Mouse (Mus musculus) embryonic facial prominence, embryonic 11.5 days (tissue): ENCODE results near the gene Rasgef1a. TPM values are rescaled to one million over a fixed set of nuclear protein-coding genes. Genes with fewer than 3 reads are reported as not detected.
A peak's percentile ranks its signal among the peaks of the same experiment; 100 is the strongest.

Experiments
- ATAC-seq: fragments of 200-750 bp; cut with Nextera tagmentation; replicated peaks from 2 replicates; pipeline ENCODE4 v1.8.0; 2017; ENCODE audit warnings: low read depth; ENCODE audit not compliant: insufficient number of reproducible peaks, low FRiP score, low TSS enrichment
- DNase-seq: peaks from one replicate; pipeline ENCODE4 v3.0.0-alpha.2; 2015; ENCODE audit warnings: low spot score
- H3K27ac ChIP-seq: fragments of 300-500 bp; sonication (generic); replicated peaks from 2 replicates; pipeline ENCODE4 v1.5.1; 2014; ENCODE audit warnings: mild to moderate bottlenecking, low read depth, low read length, control low read depth
- H3K27me3 ChIP-seq: fragments of 300-500 bp; sonication (generic); 2 replicates; pipeline ENCODE4 v1.6.1; 2014; ENCODE audit warnings: mild to moderate bottlenecking, low read length, moderate library complexity, mixed read lengths; ENCODE audit not compliant: control insufficient read depth, insufficient read depth
- H3K36me3 ChIP-seq: fragments of 300-500 bp; sonication (generic); replicated peaks from 2 replicates; pipeline ENCODE4 v1.6.1; 2014; ENCODE audit warnings: low read depth, mild to moderate bottlenecking, low read length, moderate library complexity, mixed read lengths; ENCODE audit not compliant: control insufficient read depth, insufficient read depth
- H3K4me1 ChIP-seq: fragments of 300-500 bp; sonication (generic); 2 replicates; pipeline ENCODE4 v1.6.1; 2014; ENCODE audit warnings: low read length, mixed read lengths; ENCODE audit not compliant: control insufficient read depth, insufficient read depth
- H3K4me2 ChIP-seq: fragments of 300-500 bp; sonication (generic); 2 replicates; pipeline ENCODE4 v1.6.1; 2014; ENCODE audit warnings: low read depth, mild to moderate bottlenecking, control low read depth, low read length, moderate library complexity
- H3K4me3 ChIP-seq: fragments of 300-500 bp; sonication (generic); 2 replicates; pipeline ENCODE4 v1.5.1; 2014; ENCODE audit warnings: low read depth, low read length, control low read depth
- H3K9ac ChIP-seq: fragments of 300-500 bp; sonication (generic); replicated peaks from 2 replicates; pipeline ENCODE4 v1.6.1; 2014; ENCODE audit warnings: mild to moderate bottlenecking, control low read depth, low read length
- H3K9me3 ChIP-seq: fragments of 300-500 bp; sonication (generic); replicated peaks from 2 replicates; pipeline ENCODE4 v1.6.1; 2016; ENCODE audit warnings: mild to moderate bottlenecking, low read length, inconsistent platforms, mixed read lengths; ENCODE audit not compliant: control insufficient read depth
- WGBS: fragments of 180-500 bp; shearing (Covaris S2); extraction: QIAGEN DNeasy Blood & Tissue Kit; methylation state at CpG from one replicate; pipeline ENCODE4 v1.1.7; 2014; 5-methylcytosine and 5-hydroxymethylcytosine counted together
- polyA plus RNA-seq: library from polyadenylated mRNA; unstranded; fragments of >200 nt; fragmentation: Nextera tagmentation; extraction: Ambion mirVana; gene quantifications from 2 replicates; pipeline ENCODE4 v1.2.1, GENCODE M21; 2014

The Rasgef1a gene
- polyA plus RNA-seq, 1 experiment from 2014 or later = 0.24 TPM

DNA sequence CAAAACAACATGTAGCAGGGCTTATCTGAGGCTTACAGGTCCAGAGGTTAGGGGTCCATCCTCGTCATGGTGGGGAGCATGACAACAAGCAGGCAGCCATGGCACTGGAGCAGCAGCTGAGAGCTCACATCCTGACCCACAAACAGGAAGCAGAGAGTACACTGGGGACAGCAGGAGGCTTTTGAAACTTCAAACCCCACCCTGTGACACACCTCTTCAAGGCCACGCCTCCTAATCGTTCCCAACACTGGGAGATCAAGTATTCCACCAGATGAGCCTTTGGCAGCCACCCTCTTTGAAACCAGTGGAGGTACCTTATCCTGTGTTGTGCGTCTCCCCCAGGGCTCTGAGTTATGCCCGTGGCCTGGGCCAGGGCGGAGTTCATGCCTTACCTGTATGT, 38.5 kb downstream of the Rasgef1a start:
- Histone ChIP-seq H3K4me2 (no peak overlapping the region), H3K9me3 (no peaks in the 10 kb centered on the region), H3K4me1 (no peaks in the 10 kb centered on the region), H3K4me3 (no peak overlapping the region), H3K9ac (no peak overlapping the region), H3K27ac (no peak overlapping the region), H3K27me3 (no peaks in the 10 kb centered on the region), H3K36me3 (no peaks in the 10 kb centered on the region)
- WGBS = 84% methylated on average over 6 of the region's 6 CpGs
- DNase-seq = no peak
- ATAC-seq = no peak

GRCm38 (mm10) chr6:118051474-118051873, 40.2 kb downstream of the Rasgef1a start:
- Histone ChIP-seq H3K36me3 (no peaks in the 10 kb centered on the region), H3K4me3 (no peak overlapping the region), H3K4me2 (no peak overlapping the region), H3K4me1 (no peaks in the 10 kb centered on the region), H3K9me3 (no peaks in the 10 kb centered on the region), H3K27me3 (no peaks in the 10 kb centered on the region), H3K27ac (no peak overlapping the region), H3K9ac (no peak overlapping the region)
- ATAC-seq (no peak), DNase-seq (no peak)
- 91% methylated on average over 4 of the region's 4 CpGs for WGBS

DNA sequence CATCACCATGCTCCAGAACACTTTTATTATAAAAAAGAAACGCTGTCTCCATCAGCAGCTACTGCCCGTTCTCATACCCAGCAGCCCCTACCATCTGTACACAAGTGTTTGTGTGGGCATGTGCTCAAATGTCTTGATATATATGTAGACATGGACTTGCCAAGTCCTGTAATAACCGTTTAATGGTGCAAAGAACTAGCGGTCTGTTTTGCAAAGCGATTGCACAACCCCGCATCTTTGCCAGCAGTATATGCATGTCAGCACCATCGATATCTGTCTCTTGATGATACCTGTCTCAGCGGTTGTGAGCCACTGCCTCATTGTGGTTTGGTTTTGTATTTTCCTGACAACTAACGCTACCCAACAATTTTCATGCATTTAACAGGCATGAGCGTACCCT, 44.0 kb downstream of the Rasgef1a start:
- H3K9me3 ChIP-seq = no peaks in the 10 kb centered on the region
- H3K4me2 ChIP-seq = no peak overlapping the region
- ATAC-seq = no peak
- H3K9ac ChIP-seq = no peak overlapping the region
- DNase-seq = no peak
- 95% methylated on average over 10 of the region's 10 CpGs for WGBS
- H3K36me3 ChIP-seq = no peaks in the 10 kb centered on the region
- no peaks in the 10 kb centered on the region for H3K27me3 ChIP-seq
- no peak overlapping the region for H3K4me3 ChIP-seq
- no peaks in the 10 kb centered on the region for H3K4me1 ChIP-seq
- H3K27ac ChIP-seq = no peak overlapping the region

- Histone ChIP-seq H3K4me3 (no peak overlapping the region), H3K4me2 (no peak overlapping the region), H3K27me3 (peaks cover 12% of the 10 kb centered on the region), H3K27ac (no peak overlapping the region), H3K4me1 (no peaks in the 10 kb centered on the region; the same call in 1 of the 2 replicates), H3K9me3 (no peaks in the 10 kb centered on the region), H3K9ac (no peak overlapping the region), H3K36me3 (no peaks in the 10 kb centered on the region)
- DNase-seq = no peak
- ATAC-seq = no peak
- 92% methylated on average over 4 of the region's 4 CpGs for WGBS
Observed at GRCm38 (mm10) chr6:118061266-118061665, 50.0 kb downstream of the Rasgef1a start.

DNA sequence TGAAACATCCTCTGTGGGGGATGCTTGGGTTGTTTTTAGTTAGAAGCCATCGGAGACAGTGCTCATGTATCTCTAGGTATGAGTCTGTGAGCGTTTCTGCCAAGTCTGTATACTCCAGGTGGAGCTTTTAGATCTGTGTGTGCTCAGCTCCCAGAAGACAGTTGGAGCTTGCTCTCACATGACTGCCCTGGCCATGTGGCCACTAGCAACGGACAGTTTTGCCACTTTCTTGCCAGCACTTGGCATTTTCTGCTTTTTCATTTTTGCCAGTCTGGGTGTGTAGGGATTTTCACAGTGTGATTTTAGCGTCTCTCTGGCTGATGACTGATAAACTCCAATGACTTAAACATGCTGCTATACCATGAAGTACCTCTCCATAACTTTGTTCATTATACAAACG, 52.0 kb downstream of the Rasgef1a start:
- no peaks in the 10 kb centered on the region for H3K36me3 ChIP-seq
- no peak overlapping the region for H3K4me2 ChIP-seq
- no peak overlapping the region for H3K27ac ChIP-seq
- H3K27me3 ChIP-seq = peaks cover 19% of the 10 kb centered on the region
- no peak for ATAC-seq
- WGBS = 80% methylated on average over 5 of the region's 5 CpGs
- H3K9ac ChIP-seq = no peak overlapping the region
- DNase-seq = no peak
- H3K4me1 ChIP-seq = peaks cover 2% of the 10 kb centered on the region; the same call in 1 of the 2 replicates
- H3K9me3 ChIP-seq = no peaks in the 10 kb centered on the region
- H3K4me3 ChIP-seq = no peak overlapping the region

GRCm38 (mm10) chr6:118064968-118065530, 53.8 kb downstream of the Rasgef1a start:
- Histone ChIP-seq H3K27ac (no peak overlapping the region), H3K27me3 (peaks cover 19% of the 10 kb centered on the region), H3K36me3 (no peaks in the 10 kb centered on the region), H3K4me2 (no peak overlapping the region), H3K9ac (no peak overlapping the region), H3K4me3 (no peak overlapping the region), H3K4me1 (peaks cover 2% of the 10 kb centered on the region; the same call in 1 of the 2 replicates), H3K9me3 (no peaks in the 10 kb centered on the region)
- 9% methylated on average over 7 of the region's 7 CpGs for WGBS
- ATAC-seq = 0 out of 2 replicates have a peak, but pooled peaks have one; percentile 15
- peak; percentile 77 for DNase-seq

DNA sequence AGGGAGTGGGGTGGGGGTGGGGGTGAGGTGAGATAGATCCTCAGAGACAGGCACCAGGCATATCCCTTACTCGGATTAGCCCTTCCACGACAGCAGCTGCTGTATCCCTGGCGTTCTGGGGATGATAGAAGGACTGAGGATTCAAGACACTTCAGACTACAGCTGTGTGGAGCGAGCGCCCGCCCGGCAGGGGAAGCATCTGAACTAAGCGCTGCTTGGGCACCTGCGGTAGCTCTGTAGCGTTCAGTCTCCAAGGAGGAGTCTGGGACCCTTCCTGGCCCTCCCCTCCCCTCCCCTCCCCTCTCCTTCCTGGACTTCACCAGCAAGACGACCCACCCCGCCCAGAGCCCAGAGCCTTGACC, 54.6 kb downstream of the Rasgef1a start:
- 0% methylated on average over 12 of the region's 12 CpGs for WGBS
- peaks cover 19% of the 10 kb centered on the region for H3K27me3 ChIP-seq
- ATAC-seq = peak; percentile 8; the same call in 1 of the 2 replicates

DNA sequence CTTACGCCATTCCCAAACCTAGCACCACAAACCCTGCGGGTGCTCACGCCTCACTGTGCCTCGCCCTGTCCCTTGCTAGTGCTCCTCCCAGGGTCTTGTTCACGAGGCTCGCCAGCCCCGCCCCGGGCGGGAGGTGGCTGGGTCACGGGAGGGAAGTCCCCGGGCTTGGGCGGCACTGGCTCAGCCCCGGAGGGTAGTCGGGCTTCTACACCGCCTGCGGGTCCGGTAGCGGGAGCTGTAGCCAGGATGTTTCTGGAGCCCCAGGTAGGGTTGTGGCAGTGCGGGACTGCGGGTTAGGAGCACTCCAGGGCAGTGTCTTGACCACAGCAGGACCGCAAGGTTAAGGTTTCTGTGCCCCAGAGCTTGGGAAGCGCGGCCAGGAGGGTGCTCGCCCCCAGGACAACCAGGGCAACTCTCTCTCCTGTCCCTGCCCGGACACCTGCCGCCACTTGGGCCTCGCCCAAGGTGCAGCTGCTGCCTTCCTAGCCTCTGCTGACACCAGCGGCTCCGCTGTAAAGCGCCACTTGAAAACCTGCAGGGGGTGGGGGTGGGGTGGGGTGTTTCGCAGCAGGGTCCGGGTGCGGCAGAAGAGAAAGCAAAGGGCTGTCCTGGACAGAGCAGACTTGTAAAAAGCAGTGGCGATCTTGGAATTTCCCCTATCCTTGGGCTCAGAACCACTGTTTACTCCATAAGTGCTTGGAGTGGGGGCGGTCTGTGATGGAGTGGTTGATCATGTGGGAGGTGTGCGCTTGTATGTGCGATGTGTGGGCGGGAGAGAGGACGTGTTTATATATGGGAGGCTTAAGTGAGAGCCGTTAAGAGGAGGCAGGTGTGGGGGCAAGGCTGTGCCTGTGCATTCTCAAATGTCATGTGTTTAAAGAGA, 55.2 kb downstream of the Rasgef1a start:
- H3K9me3 ChIP-seq = no peaks in the 10 kb centered on the region
- peaks cover 2% of the 10 kb centered on the region; the same call in 1 of the 2 replicates for H3K4me1 ChIP-seq
- H3K9ac ChIP-seq = peak overlapping the region; percentile 22; the same call in 1 of the 2 replicates
- no peak overlapping the region for H3K27ac ChIP-seq
- H3K4me2 ChIP-seq = peak overlapping the region; percentile 85
- DNase-seq (peak; percentile 35), ATAC-seq (peak; percentile 42)
- 2% methylated on average over 40 of the region's 40 CpGs for WGBS
- peaks cover 19% of the 10 kb centered on the region for H3K27me3 ChIP-seq
- H3K36me3 ChIP-seq = no peaks in the 10 kb centered on the region
- H3K4me3 ChIP-seq = peak overlapping the region; percentile 35

More for the DNA sequence above, 54.6 kb downstream of the Rasgef1a start:
- Histone ChIP-seq H3K27ac (no peak overlapping the region), H3K36me3 (no peaks in the 10 kb centered on the region), H3K9me3 (no peaks in the 10 kb centered on the region), H3K9ac (peak overlapping the region; percentile 22; the same call in 1 of the 2 replicates), H3K4me2 (peak overlapping the region; percentile 85), H3K4me3 (peak overlapping the region; percentile 35), H3K4me1 (peaks cover 2% of the 10 kb centered on the region; the same call in 1 of the 2 replicates)
- DNase-seq = peak; percentile 22
